Mouse (Mus musculus): ENCODE results near the gene Ssna1. TPM values are rescaled to one million over a fixed set of nuclear protein-coding genes. Genes with fewer than 3 reads are reported as not detected.

The Ssna1 gene
- 0.80 TPM for polyA plus RNA-seq (2014; fragmentation: Illumina TruSeq; extraction: RNeasy Lipid Tissue Mini Kit (QIAGEN cat#74804))

GRCm38 (mm10) chr2:25271827-25272511 lies at the start of gene Ssna1, which contains the start of gene Anapc2:
Gene Ssna1 (minus strand): TSS chr2:25272438.
Gene Anapc2 (plus strand): TSS chr2:25272478.

GRCm38 (mm10) chr2:25318971-25319773 lies 46.9 kb upstream of the Ssna1 start, which contains the start of gene Grin1:
Gene Grin1 (minus strand): TSS chr2:25319187.

GRCm38 (mm10) chr2:25289651-25290050 lies 17.4 kb upstream of the Ssna1 start, which contains the start of gene Lrrc26:
Gene Lrrc26 (plus strand): TSS chr2:25289915.

GRCm38 (mm10) chr2:25287927-25288649 lies 15.8 kb upstream of the Ssna1 start, which contains the start of gene Tmem210:
Gene Tmem210 (plus strand): TSS chr2:25288145.

GRCm38 (mm10) chr2:25262291-25262767 lies 9.9 kb downstream of the Ssna1 start, which contains the start of gene Tprn:
Gene Tprn (plus strand): TSS chr2:25262618.

GRCm38 (mm10) chr2:25255284-25255779 lies 16.9 kb downstream of the Ssna1 start, which contains the start of gene Tmem203:
Gene Tmem203 (plus strand): TSS chr2:25255439.

GRCm38 (mm10) chr2:25246183-25247072 lies 25.8 kb downstream of the Ssna1 start, which contains the start of gene AL732309.1:
Gene AL732309.1 (minus strand): TSS chr2:25246863.

GRCm38 (mm10) chr2:25242101-25242506 lies 30.1 kb downstream of the Ssna1 start, which contains the start of the genes Rnf208 and Cysrt1:
Gene Rnf208 (plus strand): TSS chr2:25242255.
Gene Cysrt1 (minus strand): TSS chr2:25242452.

GRCm38 (mm10) chr2:25236614-25237013 lies 35.6 kb downstream of the Ssna1 start, which contains the start of gene Rnf224:
Gene Rnf224 (minus strand): TSS chr2:25236787.

GRCm38 (mm10) chr2:25234050-25234449 lies 38.2 kb downstream of the Ssna1 start, which contains the start of gene Slc34a3:
Gene Slc34a3 (minus strand): TSS chr2:25234364.

GRCm38 (mm10) chr2:25224492-25224765 lies 47.8 kb downstream of the Ssna1 start, which contains the start of gene Tubb4b:
Gene Tubb4b (minus strand): TSS chr2:25224702.

Other genes starting within 250 kb of the Ssna1 start
- 3.6 TPM for gene Nsmf, start 218.1 kb downstream of the Ssna1 start, polyA plus RNA-seq (2014; fragmentation: Illumina TruSeq; extraction: RNeasy Lipid Tissue Mini Kit (QIAGEN cat#74804))
- not detected for gene Entpd8, start 192.1 kb downstream of the Ssna1 start, polyA plus RNA-seq (2014; fragmentation: Illumina TruSeq; extraction: RNeasy Lipid Tissue Mini Kit (QIAGEN cat#74804))
- gene Noxa1, start 177.3 kb downstream of the Ssna1 start, polyA plus RNA-seq (2014; fragmentation: Illumina TruSeq; extraction: RNeasy Lipid Tissue Mini Kit (QIAGEN cat#74804)) = not detected
- 4.8 TPM for gene Nrarp, start 91.7 kb downstream of the Ssna1 start, polyA plus RNA-seq (2014; fragmentation: Illumina TruSeq; extraction: RNeasy Lipid Tissue Mini Kit (QIAGEN cat#74804))
- gene Tor4a, start 75.6 kb downstream of the Ssna1 start, polyA plus RNA-seq (2014; fragmentation: Illumina TruSeq; extraction: RNeasy Lipid Tissue Mini Kit (QIAGEN cat#74804)) = 2.8 TPM
- gene Nelfb, start 60.9 kb downstream of the Ssna1 start, polyA plus RNA-seq (2014; fragmentation: Illumina TruSeq; extraction: RNeasy Lipid Tissue Mini Kit (QIAGEN cat#74804)) = 4.4 TPM
- not detected for gene Stpg3, start 57.8 kb downstream of the Ssna1 start, polyA plus RNA-seq (2014; fragmentation: Illumina TruSeq; extraction: RNeasy Lipid Tissue Mini Kit (QIAGEN cat#74804))
- not detected for gene Fam166a, start 53.7 kb downstream of the Ssna1 start, polyA plus RNA-seq (2014; fragmentation: Illumina TruSeq; extraction: RNeasy Lipid Tissue Mini Kit (QIAGEN cat#74804))
- gene Tubb4b, start 47.7 kb downstream of the Ssna1 start, polyA plus RNA-seq (2014; fragmentation: Illumina TruSeq; extraction: RNeasy Lipid Tissue Mini Kit (QIAGEN cat#74804)) = 43.8 TPM
- not detected for gene Slc34a3, start 38.1 kb downstream of the Ssna1 start, polyA plus RNA-seq (2014; fragmentation: Illumina TruSeq; extraction: RNeasy Lipid Tissue Mini Kit (QIAGEN cat#74804))
- not detected for gene Rnf224, start 35.7 kb downstream of the Ssna1 start, polyA plus RNA-seq (2014; fragmentation: Illumina TruSeq; extraction: RNeasy Lipid Tissue Mini Kit (QIAGEN cat#74804))
- gene Rnf208, start 30.2 kb downstream of the Ssna1 start, polyA plus RNA-seq (2014; fragmentation: Illumina TruSeq; extraction: RNeasy Lipid Tissue Mini Kit (QIAGEN cat#74804)) = not detected
- not detected for gene Cysrt1, start 30.0 kb downstream of the Ssna1 start, polyA plus RNA-seq (2014; fragmentation: Illumina TruSeq; extraction: RNeasy Lipid Tissue Mini Kit (QIAGEN cat#74804))
- 0.83 TPM for gene AL732309.1, start 25.6 kb downstream of the Ssna1 start, polyA plus RNA-seq (2014; fragmentation: Illumina TruSeq; extraction: RNeasy Lipid Tissue Mini Kit (QIAGEN cat#74804))
- gene Tmem203, start 17.0 kb downstream of the Ssna1 start, polyA plus RNA-seq (2014; fragmentation: Illumina TruSeq; extraction: RNeasy Lipid Tissue Mini Kit (QIAGEN cat#74804)) = not detected
- 0.31 TPM for gene Tprn, start 9.8 kb downstream of the Ssna1 start, polyA plus RNA-seq (2014; fragmentation: Illumina TruSeq; extraction: RNeasy Lipid Tissue Mini Kit (QIAGEN cat#74804))
- gene Anapc2, start within 50 bp of the Ssna1 start, polyA plus RNA-seq (2014; fragmentation: Illumina TruSeq; extraction: RNeasy Lipid Tissue Mini Kit (QIAGEN cat#74804)) = 7.8 TPM
- gene Tmem210, start 15.7 kb upstream of the Ssna1 start, polyA plus RNA-seq (2014; fragmentation: Illumina TruSeq; extraction: RNeasy Lipid Tissue Mini Kit (QIAGEN cat#74804)) = not detected
- not detected for gene Lrrc26, start 17.5 kb upstream of the Ssna1 start, polyA plus RNA-seq (2014; fragmentation: Illumina TruSeq; extraction: RNeasy Lipid Tissue Mini Kit (QIAGEN cat#74804))
- gene Grin1, start 46.7 kb upstream of the Ssna1 start, polyA plus RNA-seq (2014; fragmentation: Illumina TruSeq; extraction: RNeasy Lipid Tissue Mini Kit (QIAGEN cat#74804)) = not detected
- 19.7 TPM for gene Man1b1, start 59.9 kb upstream of the Ssna1 start, polyA plus RNA-seq (2014; fragmentation: Illumina TruSeq; extraction: RNeasy Lipid Tissue Mini Kit (QIAGEN cat#74804))
- 6.6 TPM for gene Dpp7, start 83.9 kb upstream of the Ssna1 start, polyA plus RNA-seq (2014; fragmentation: Illumina TruSeq; extraction: RNeasy Lipid Tissue Mini Kit (QIAGEN cat#74804))
- 0.60 TPM for gene Uap1l1, start 93.2 kb upstream of the Ssna1 start, polyA plus RNA-seq (2014; fragmentation: Illumina TruSeq; extraction: RNeasy Lipid Tissue Mini Kit (QIAGEN cat#74804))
- gene Sapcd2, start 99.9 kb upstream of the Ssna1 start, polyA plus RNA-seq (2014; fragmentation: Illumina TruSeq; extraction: RNeasy Lipid Tissue Mini Kit (QIAGEN cat#74804)) = 0.17 TPM
- gene Entpd2, start 123.4 kb upstream of the Ssna1 start, polyA plus RNA-seq (2014; fragmentation: Illumina TruSeq; extraction: RNeasy Lipid Tissue Mini Kit (QIAGEN cat#74804)) = 0.34 TPM
- 15.0 TPM for gene Npdc1, start 126.9 kb upstream of the Ssna1 start, polyA plus RNA-seq (2014; fragmentation: Illumina TruSeq; extraction: RNeasy Lipid Tissue Mini Kit (QIAGEN cat#74804))
- gene Fut7, start 150.8 kb upstream of the Ssna1 start, polyA plus RNA-seq (2014; fragmentation: Illumina TruSeq; extraction: RNeasy Lipid Tissue Mini Kit (QIAGEN cat#74804)) = not detected
- gene Abca2, start 156.3 kb upstream of the Ssna1 start, polyA plus RNA-seq (2014; fragmentation: Illumina TruSeq; extraction: RNeasy Lipid Tissue Mini Kit (QIAGEN cat#74804)) = 0.77 TPM
- not detected for gene Clic3, start 184.4 kb upstream of the Ssna1 start, polyA plus RNA-seq (2014; fragmentation: Illumina TruSeq; extraction: RNeasy Lipid Tissue Mini Kit (QIAGEN cat#74804))
- 2.4 TPM for gene Paxx, start 188.7 kb upstream of the Ssna1 start, polyA plus RNA-seq (2014; fragmentation: Illumina TruSeq; extraction: RNeasy Lipid Tissue Mini Kit (QIAGEN cat#74804))
- not detected for gene Ptgds, start 197.6 kb upstream of the Ssna1 start, polyA plus RNA-seq (2014; fragmentation: Illumina TruSeq; extraction: RNeasy Lipid Tissue Mini Kit (QIAGEN cat#74804))
- gene Lcn12, start 221.5 kb upstream of the Ssna1 start, polyA plus RNA-seq (2014; fragmentation: Illumina TruSeq; extraction: RNeasy Lipid Tissue Mini Kit (QIAGEN cat#74804)) = not detected
- 0.37 TPM for gene Fbxw5, start 228.3 kb upstream of the Ssna1 start, polyA plus RNA-seq (2014; fragmentation: Illumina TruSeq; extraction: RNeasy Lipid Tissue Mini Kit (QIAGEN cat#74804))
- not detected for gene C8g, start 229.3 kb upstream of the Ssna1 start, polyA plus RNA-seq (2014; fragmentation: Illumina TruSeq; extraction: RNeasy Lipid Tissue Mini Kit (QIAGEN cat#74804))